17 mouse cellular contexts compared by ENCODE assay signal in the genomic region with DNA sequence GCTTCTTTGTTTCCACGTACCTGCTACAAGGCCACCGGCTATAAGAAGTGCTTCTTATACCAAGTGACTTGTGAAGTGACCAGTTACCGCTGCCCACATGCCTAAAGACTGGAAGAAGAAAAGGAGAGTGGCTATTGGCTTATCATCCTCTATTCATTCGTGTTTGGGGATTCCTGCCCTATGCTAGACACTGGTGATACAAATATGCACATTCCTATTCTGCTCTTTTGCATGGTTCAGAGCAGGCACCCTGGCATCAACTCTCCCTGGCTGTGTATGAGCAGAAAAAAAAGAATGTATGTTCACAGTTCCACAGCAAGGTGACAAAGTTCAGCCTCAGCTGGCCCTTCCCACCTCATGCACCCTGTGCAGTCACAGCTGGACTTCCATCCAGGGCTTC.
DNase-seq lines count a peak whose midpoint lies in the region; ATAC-seq lines count a peak whose summit lies in the region.
"Had no signal": no experiment of that assay in that cellular context is flagged by ENCODE, and none has a peak within 500 bp of the region (broad histone marks: within the 10 kb centered on the region; RNA-seq: fewer than 3 reads in every experiment).

No protein-coding gene starts in this region.

- no peak overlapping the region for H3K4me3 ChIP-seq in hindbrain, embryonic 13.5 days
- no peak overlapping the region for H3K4me3 ChIP-seq in hindbrain, embryonic 16.5 days (ENCODE audit: low read length)
- H3K4me3 ChIP-seq in neural tube, embryonic 13.5 days = no peak overlapping the region
- H3K4me3 ChIP-seq in midbrain, embryonic 14.5 days (replicated peaks; ENCODE audit: low read depth, low read length) = no peak overlapping the region
- H3K4me3 ChIP-seq: limb, embryonic 10.5 days had no signal

- H3K4me2 ChIP-seq in hindbrain, embryonic 13.5 days = no peak overlapping the region
- H3K4me2 ChIP-seq in hindbrain, embryonic 16.5 days (ENCODE audit: low read length) = no peak overlapping the region
- H3K4me2 ChIP-seq in neural tube, embryonic 13.5 days = no peak overlapping the region
- no peak overlapping the region for H3K4me2 ChIP-seq in midbrain, embryonic 14.5 days (ENCODE audit: low read length)
- H3K4me2 ChIP-seq: heart, embryonic 11.5 days had no signal

- H3K4me1 ChIP-seq in hindbrain, embryonic 13.5 days (replicated peaks) = peaks cover 71% of the 10 kb centered on the region
- H3K4me1 ChIP-seq in hindbrain, embryonic 16.5 days (ENCODE audit: control insufficient read depth, insufficient read depth, low read depth, low read length) = peaks cover 25% of the 10 kb centered on the region
- peaks cover 66% of the 10 kb centered on the region for H3K4me1 ChIP-seq in neural tube, embryonic 13.5 days (replicated peaks)
- peaks cover 44% of the 10 kb centered on the region for H3K4me1 ChIP-seq in midbrain, embryonic 14.5 days (ENCODE audit: control insufficient read depth, insufficient read depth, low read length)

- WGBS in hindbrain, embryonic 13.5 days = 83% methylated on average over 4 of the region's 4 CpGs
- 79% methylated on average over 4 of the region's 4 CpGs for WGBS in hindbrain, embryonic 16.5 days
- WGBS in neural tube, embryonic 13.5 days = 87% methylated on average over 4 of the region's 4 CpGs
- 79% methylated on average over 4 of the region's 4 CpGs for WGBS in midbrain, embryonic 14.5 days

- H3K9ac ChIP-seq in hindbrain, embryonic 13.5 days = peak overlapping the region; percentile 35
- H3K9ac ChIP-seq in hindbrain, embryonic 16.5 days (ENCODE audit: low read depth, low read length) = no peak overlapping the region
- H3K9ac ChIP-seq in neural tube, embryonic 13.5 days = no peak overlapping the region
- no peak overlapping the region for H3K9ac ChIP-seq in midbrain, embryonic 14.5 days (replicated peaks; ENCODE audit: low read length)
- H3K9ac ChIP-seq: liver, embryonic 14.5 days had no signal

- H3K27me3 ChIP-seq in hindbrain, embryonic 13.5 days = no peaks in the 10 kb centered on the region
- H3K27me3 ChIP-seq in hindbrain, embryonic 16.5 days (replicated peaks; ENCODE audit: control insufficient read depth, insufficient read depth, low read length) = no peaks in the 10 kb centered on the region
- H3K27me3 ChIP-seq in neural tube, embryonic 13.5 days = no peaks in the 10 kb centered on the region
- no peaks in the 10 kb centered on the region for H3K27me3 ChIP-seq in midbrain, embryonic 14.5 days (ENCODE audit: control insufficient read depth, insufficient read depth, low read length)

- DNase-seq in neural tube, embryonic 10.5 days (ENCODE audit: extremely low spot score, low spot score) = no peak
- DNase-seq in midbrain, embryonic 14.5 days = no peak
- no peak for DNase-seq in cerebellum, postnatal 25 days
- DNase-seq in gastrocnemius, postnatal 10 days = no peak
- DNase-seq: adrenal gland, postnatal 14 days; cerebellum, adult 9-10 months; gastrocnemius, postnatal 36 days; kidney, adult 11 months; kidney, postnatal 36 days; lung, postnatal 10 days had no signal

- no peaks in the 10 kb centered on the region for H3K9me3 ChIP-seq in hindbrain, embryonic 13.5 days
- no peaks in the 10 kb centered on the region for H3K9me3 ChIP-seq in hindbrain, embryonic 16.5 days (ENCODE audit: control insufficient read depth, low read length)
- H3K9me3 ChIP-seq in neural tube, embryonic 13.5 days = no peaks in the 10 kb centered on the region
- no peaks in the 10 kb centered on the region for H3K9me3 ChIP-seq in midbrain, embryonic 14.5 days (ENCODE audit: control insufficient read depth, low read length)
- H3K9me3 ChIP-seq: limb, embryonic 10.5 days had no signal

- ATAC-seq in hindbrain, embryonic 13.5 days (ENCODE audit: low FRiP score) = no peak
- ATAC-seq in hindbrain, embryonic 16.5 days = no peak
- no peak for ATAC-seq in neural tube, embryonic 13.5 days (ENCODE audit: low read depth)
- no peak for ATAC-seq in midbrain, embryonic 14.5 days (ENCODE audit: low FRiP score, low TSS enrichment)

- peaks cover 7% of the 10 kb centered on the region for H3K36me3 ChIP-seq in hindbrain, embryonic 13.5 days
- H3K36me3 ChIP-seq in hindbrain, embryonic 16.5 days (ENCODE audit: control insufficient read depth, insufficient read depth, low read length) = no peaks in the 10 kb centered on the region
- peaks cover 7% of the 10 kb centered on the region; the same call in 1 of the 2 replicates for H3K36me3 ChIP-seq in neural tube, embryonic 13.5 days
- H3K36me3 ChIP-seq in midbrain, embryonic 14.5 days (ENCODE audit: control insufficient read depth, insufficient read depth, low read length) = peaks cover 6% of the 10 kb centered on the region; the same call in 1 of the 2 replicates
- H3K36me3 ChIP-seq: G1E; limb, embryonic 10.5 days had no signal

- H3K27ac ChIP-seq in hindbrain, embryonic 13.5 days = peak overlapping the region; percentile 81
- no peak overlapping the region for H3K27ac ChIP-seq in hindbrain, embryonic 16.5 days (ENCODE audit: low read depth, low read length)
- H3K27ac ChIP-seq in neural tube, embryonic 13.5 days (replicated peaks) = peak overlapping the region; percentile 77
- H3K27ac ChIP-seq in midbrain, embryonic 14.5 days (replicated peaks; ENCODE audit: low read depth, low read length) = peak overlapping the region; percentile 72
- H3K27ac ChIP-seq: limb, embryonic 10.5 days; liver, embryonic 14.5 days had no signal
